Mouse (Mus musculus) C2C12 (cell line): Measurements from ENCODE around the gene Atxn10.

Experiments
- CTCF ChIP-seq: IDR thresholded peaks from one replicate; pipeline ENCODE4 v1.5.1; 2011; ENCODE audit not compliant: control insufficient read depth, insufficient read depth, insufficient read length
- MAX ChIP-seq: IDR thresholded peaks from one replicate; pipeline ENCODE4 v1.6.1; 2011; ENCODE audit warnings: mild to moderate bottlenecking, control low read depth
- MYOD1 ChIP-seq: IDR thresholded peaks from one replicate; pipeline ENCODE4 v1.6.1; 2011; ENCODE audit warnings: low read depth; ENCODE audit not compliant: control insufficient read depth, insufficient read length
- USF1 ChIP-seq: IDR thresholded peaks from one replicate; pipeline ENCODE4 v1.6.1; 2011; ENCODE audit warnings: low read depth, mild to moderate bottlenecking, control low read depth, moderate library complexity

- TF ChIP-seq MAX (no peak), CTCF (no peak), MYOD1 (no peak), USF1 (no peak)
These were observed 32.8 kb upstream of the Atxn10 start for GRCm38 (mm10) chr15:85303241-85303640.
